Mouse (Mus musculus) c-Kit-positive CD71-positive TER-119-negative erythroid progenitor cells, embryonic 14.5 days (primary cell): Measurements from ENCODE around the gene Sult3a1.
"Not testable (repeated sequence)": the region's sequence is repeated elsewhere in the genome, so short reads cannot be mapped to it uniquely, and the experiment has no call there.

ENCODE experiments used
- DNase-seq: peaks from one replicate; pipeline ENCODE4 v3.0.0-alpha.2; 2013; ENCODE audit warnings: low read depth

Sult3a1 gene

GRCm38 (mm10) chr10:33857421-33857820 lies at the start of gene Sult3a1:
Gene Sult3a1, plus strand, starts transcription at chr10:33857721.
- no peak for DNase-seq

GRCm38 (mm10) chr10:33811807-33812206 lies 45.7 kb upstream of the Sult3a1 start:
- no peak for DNase-seq

- no peak for DNase-seq
Measured at GRCm38 (mm10) chr10:33814266-33814665, 43.3 kb upstream of the Sult3a1 start.

- no peak for DNase-seq
Measured at GRCm38 (mm10) chr10:33816923-33817322, 40.6 kb upstream of the Sult3a1 start.

- no peak for DNase-seq
Measured at GRCm38 (mm10) chr10:33820892-33821291, 36.6 kb upstream of the Sult3a1 start.

- DNase-seq = no peak
Measured at GRCm38 (mm10) chr10:33865994-33866393, 8.5 kb downstream of the Sult3a1 start.

- no peak for DNase-seq
Measured at GRCm38 (mm10) chr10:33870441-33870840, 12.9 kb downstream of the Sult3a1 start.

GRCm38 (mm10) chr10:33872672-33873398 lies 15.3 kb downstream of the Sult3a1 start:
- DNase-seq = no peak

GRCm38 (mm10) chr10:33882411-33882810 lies 24.9 kb downstream of the Sult3a1 start:
- not testable (repeated sequence) for DNase-seq

- not testable (repeated sequence) for DNase-seq
Measured at GRCm38 (mm10) chr10:33901520-33901919, 44.0 kb downstream of the Sult3a1 start.

- no peak for DNase-seq
Measured at GRCm38 (mm10) chr10:33904530-33905481, 47.3 kb downstream of the Sult3a1 start, which contains the start of gene Rsph4a. Gene Rsph4a, plus strand, starts transcription at chr10:33905111.

- no peak for DNase-seq
Measured at GRCm38 (mm10) chr10:33905489-33905888, 48.0 kb downstream of the Sult3a1 start.
